Mouse (Mus musculus): ENCODE measurements around the gene Abhd16b. TPM values are rescaled to one million over a fixed set of nuclear protein-coding genes. Genes with fewer than 3 reads are reported as not detected.

The Abhd16b gene
- polyA plus RNA-seq, 1 experiment from 2014 or later, result 0.27 TPM

DNA sequence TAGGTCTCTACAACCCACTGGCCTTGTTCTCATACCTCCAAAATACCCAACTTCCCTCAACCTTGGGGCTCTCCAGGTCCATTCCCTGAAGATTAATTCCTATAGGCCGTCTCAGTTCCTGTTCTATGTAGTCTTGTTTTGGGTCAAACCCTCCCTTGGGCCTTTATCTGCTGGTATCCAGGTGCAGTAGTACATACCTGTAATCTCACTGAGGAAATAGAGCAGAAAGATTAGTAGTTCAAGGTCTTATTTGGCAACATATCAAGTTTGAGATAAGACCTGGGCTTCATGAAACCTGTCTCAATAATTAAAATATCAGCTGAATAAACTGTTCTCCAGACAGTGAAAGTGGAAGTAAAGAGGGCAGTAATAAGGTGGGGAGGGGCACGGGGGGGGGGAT is 9.9 kb upstream of the Abhd16b start:
- 45% methylated on average over 2 of the region's 2 CpGs for WGBS
- Histone ChIP-seq H3K27me3 (ENCODE audit: control insufficient read depth, insufficient read depth, low read length) (no peaks in the 10 kb centered on the region), H3K9ac (replicated peaks; ENCODE audit: low read depth, low read length) (no peak overlapping the region), H3K9me3 (ENCODE audit: control insufficient read depth, low read depth, low read length) (no peaks in the 10 kb centered on the region), H3K4me2 (replicated peaks; ENCODE audit: low read depth, low read length) (no peak overlapping the region), H3K27ac (ENCODE audit: low read length) (no peak overlapping the region), H3K4me1 (ENCODE audit: control insufficient read depth, insufficient read depth, low read length) (peaks cover 11% of the 10 kb centered on the region; the same call in 1 of the 2 replicates), H3K4me3 (ENCODE audit: low read depth, low read length) (no peak overlapping the region), H3K36me3 (ENCODE audit: control insufficient read depth, insufficient read depth, low read length) (no peaks in the 10 kb centered on the region)
- ATAC-seq (ENCODE audit: insufficient number of reproducible peaks, insufficient read depth, low FRiP score, low read depth), result no peak

GRCm38 (mm10) chr2:181483562-181484318 is 9.3 kb upstream of the Abhd16b start:
- Histone ChIP-seq H3K27ac (ENCODE audit: low read length) (no peak overlapping the region), H3K4me1 (ENCODE audit: control insufficient read depth, insufficient read depth, low read length) (peaks cover 12% of the 10 kb centered on the region; the same call in 1 of the 2 replicates), H3K9me3 (ENCODE audit: control insufficient read depth, low read depth, low read length) (no peaks in the 10 kb centered on the region), H3K4me2 (replicated peaks; ENCODE audit: low read depth, low read length) (no peak overlapping the region), H3K27me3 (ENCODE audit: control insufficient read depth, insufficient read depth, low read length) (no peaks in the 10 kb centered on the region), H3K36me3 (ENCODE audit: control insufficient read depth, insufficient read depth, low read length) (no peaks in the 10 kb centered on the region), H3K9ac (replicated peaks; ENCODE audit: low read depth, low read length) (no peak overlapping the region), H3K4me3 (ENCODE audit: low read depth, low read length) (no peak overlapping the region)
- ATAC-seq (ENCODE audit: insufficient number of reproducible peaks, insufficient read depth, low FRiP score, low read depth), result no peak
- 29% methylated on average over 7 of the region's 7 CpGs for WGBS

- Histone ChIP-seq H3K4me2 (replicated peaks; ENCODE audit: low read depth, low read length) (no peak overlapping the region), H3K4me3 (ENCODE audit: low read depth, low read length) (no peak overlapping the region), H3K27ac (ENCODE audit: low read length) (no peak overlapping the region), H3K4me1 (ENCODE audit: control insufficient read depth, insufficient read depth, low read length) (peaks cover 12% of the 10 kb centered on the region; the same call in 1 of the 2 replicates), H3K36me3 (ENCODE audit: control insufficient read depth, insufficient read depth, low read length) (no peaks in the 10 kb centered on the region), H3K27me3 (ENCODE audit: control insufficient read depth, insufficient read depth, low read length) (no peaks in the 10 kb centered on the region), H3K9me3 (ENCODE audit: control insufficient read depth, low read depth, low read length) (no peaks in the 10 kb centered on the region), H3K9ac (replicated peaks; ENCODE audit: low read depth, low read length) (no peak overlapping the region)
- 81% methylated on average over 6 of the region's 6 CpGs for WGBS
- no peak for ATAC-seq (ENCODE audit: insufficient number of reproducible peaks, insufficient read depth, low FRiP score, low read depth)
Observed at GRCm38 (mm10) chr2:181484456-181485233, 8.4 kb upstream of the Abhd16b start.

DNA sequence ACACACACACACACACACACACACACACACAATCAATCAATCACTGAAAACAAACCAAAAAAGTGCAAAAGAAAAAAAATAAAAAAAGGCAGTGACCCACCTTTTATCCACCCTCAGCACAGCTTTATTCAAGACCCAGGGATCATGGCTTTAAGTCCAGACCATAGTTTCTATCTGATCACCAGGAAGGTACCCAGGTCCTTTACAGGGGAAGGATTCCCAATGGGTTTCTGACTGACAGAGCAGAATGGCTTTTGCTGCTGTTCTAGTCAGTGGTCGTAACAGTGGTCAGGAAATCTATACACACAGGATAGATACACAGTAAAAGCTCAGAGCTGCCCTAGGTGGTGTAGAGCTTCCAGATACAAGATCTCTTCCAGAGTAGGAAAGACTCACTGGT is 7.3 kb upstream of the Abhd16b start:
- Histone ChIP-seq H3K4me2 (replicated peaks; ENCODE audit: low read depth, low read length) (no peak overlapping the region), H3K27me3 (ENCODE audit: control insufficient read depth, insufficient read depth, low read length) (no peaks in the 10 kb centered on the region), H3K9me3 (ENCODE audit: control insufficient read depth, low read depth, low read length) (no peaks in the 10 kb centered on the region), H3K4me1 (ENCODE audit: control insufficient read depth, insufficient read depth, low read length) (peaks cover 12% of the 10 kb centered on the region; the same call in 1 of the 2 replicates), H3K27ac (ENCODE audit: low read length) (no peak overlapping the region; the same call in 1 of the 2 replicates), H3K4me3 (ENCODE audit: low read depth, low read length) (no peak overlapping the region), H3K9ac (replicated peaks; ENCODE audit: low read depth, low read length) (no peak overlapping the region), H3K36me3 (ENCODE audit: control insufficient read depth, insufficient read depth, low read length) (no peaks in the 10 kb centered on the region)
- ATAC-seq (ENCODE audit: insufficient number of reproducible peaks, insufficient read depth, low FRiP score, low read depth), result no peak
- WGBS, result 11% methylated on average over 1 of the region's 1 CpGs

DNA sequence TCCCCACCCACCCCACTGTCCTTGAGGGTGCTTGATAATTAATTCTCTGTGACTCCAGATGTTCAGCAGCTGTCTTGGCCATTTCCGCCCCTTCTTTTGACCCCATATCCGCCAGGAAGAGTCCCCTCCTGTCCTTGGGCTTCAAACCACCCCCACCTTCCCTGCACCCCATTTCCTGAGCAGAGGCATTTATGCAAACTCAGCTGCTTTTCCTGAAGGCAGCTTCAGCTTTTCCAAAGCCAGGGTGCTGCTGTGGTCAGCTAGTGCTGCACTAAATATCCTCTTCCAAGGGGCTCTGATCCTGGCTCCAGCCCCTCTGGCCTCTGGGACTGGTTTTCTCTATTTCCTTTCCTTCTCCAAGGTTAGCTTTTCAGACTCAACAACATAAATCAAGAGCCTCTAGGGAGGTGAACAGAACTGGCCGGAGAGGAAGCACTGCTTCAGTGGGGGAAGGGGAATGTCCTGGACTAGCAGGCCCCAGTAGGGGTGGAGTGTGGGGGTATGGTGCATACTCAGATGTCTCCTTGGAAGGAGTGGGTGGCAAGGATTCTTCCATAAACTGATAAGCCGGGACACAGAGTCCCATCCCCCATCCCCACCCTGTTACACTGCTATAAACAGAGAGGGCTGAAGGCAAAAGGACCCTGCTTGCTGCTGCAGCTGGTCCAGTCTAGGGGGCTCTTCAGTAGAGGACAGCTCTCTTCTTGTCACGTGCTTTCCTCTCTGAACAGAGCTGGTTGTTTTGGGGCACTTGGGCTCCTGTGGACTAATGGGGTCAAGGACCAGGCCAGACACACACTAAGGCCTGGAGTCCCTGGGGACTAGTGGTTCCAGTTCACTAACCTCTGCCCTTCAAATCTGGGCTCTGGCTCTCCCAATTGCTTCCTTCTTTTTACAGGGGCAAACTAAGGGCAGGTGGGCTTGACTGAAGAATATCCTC is 5.4 kb upstream of the Abhd16b start:
- H3K27ac ChIP-seq (ENCODE audit: low read length), result peak overlapping the region; percentile 79
- H3K27me3 ChIP-seq (ENCODE audit: control insufficient read depth, insufficient read depth, low read length), result no peaks in the 10 kb centered on the region
- peak; percentile 85 for ATAC-seq (ENCODE audit: insufficient number of reproducible peaks, insufficient read depth, low FRiP score, low read depth)

DNA sequence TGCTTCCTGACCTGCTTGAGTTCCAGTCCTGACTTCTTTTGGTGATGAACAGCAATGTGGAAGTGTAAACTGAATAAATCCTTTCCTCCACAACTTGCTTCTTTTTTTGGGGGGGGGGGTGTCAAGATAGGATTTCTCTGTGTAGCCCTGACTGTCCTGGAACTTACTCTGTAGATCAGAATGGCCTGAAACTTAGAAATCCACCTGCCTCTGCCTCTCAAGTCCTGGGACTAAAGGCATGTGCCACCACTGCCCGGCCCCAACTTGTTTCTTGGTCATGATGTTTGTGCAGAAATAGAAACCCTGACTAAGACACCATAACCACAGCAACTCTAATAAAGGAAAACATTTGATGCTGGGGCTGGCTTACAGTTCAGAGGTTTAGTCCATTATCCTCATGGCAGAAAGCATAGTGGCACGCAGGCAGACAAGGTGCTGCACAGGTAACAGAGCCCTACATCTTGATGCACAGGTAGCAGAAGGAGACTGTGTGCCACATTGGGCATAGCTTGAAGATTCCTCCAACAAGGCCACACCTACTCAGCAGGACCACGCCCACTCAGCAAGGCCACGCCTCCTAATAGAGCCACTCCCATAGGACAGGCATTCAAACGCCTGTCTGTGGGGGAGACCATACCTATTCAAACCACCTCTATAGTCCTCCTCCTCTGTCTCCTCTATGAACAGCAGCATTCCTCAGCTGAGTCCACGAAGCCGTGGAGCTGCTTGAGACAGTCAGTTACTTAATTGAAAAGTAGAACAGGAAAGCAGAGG is 1.4 kb upstream of the Abhd16b start:
- WGBS, result 28% methylated on average over 7 of the region's 7 CpGs
- no peak overlapping the region for H3K4me3 ChIP-seq (ENCODE audit: low read depth, low read length)
- peaks cover 12% of the 10 kb centered on the region; the same call in 1 of the 2 replicates for H3K4me1 ChIP-seq (ENCODE audit: control insufficient read depth, insufficient read depth, low read length)
- H3K36me3 ChIP-seq (ENCODE audit: control insufficient read depth, insufficient read depth, low read length), result no peaks in the 10 kb centered on the region
- no peak for ATAC-seq (ENCODE audit: insufficient number of reproducible peaks, insufficient read depth, low FRiP score, low read depth)
- H3K9ac ChIP-seq (replicated peaks; ENCODE audit: low read depth, low read length), result no peak overlapping the region
- H3K27ac ChIP-seq (ENCODE audit: low read length), result no peak overlapping the region
- no peaks in the 10 kb centered on the region for H3K27me3 ChIP-seq (ENCODE audit: control insufficient read depth, insufficient read depth, low read length)
- H3K4me2 ChIP-seq (replicated peaks; ENCODE audit: low read depth, low read length), result no peak overlapping the region
- no peaks in the 10 kb centered on the region for H3K9me3 ChIP-seq (ENCODE audit: control insufficient read depth, low read depth, low read length)

More for the DNA sequence above, 5.4 kb upstream of the Abhd16b start:
- Histone ChIP-seq H3K36me3 (ENCODE audit: control insufficient read depth, insufficient read depth, low read length) (no peaks in the 10 kb centered on the region), H3K4me3 (ENCODE audit: low read depth, low read length) (no peak overlapping the region), H3K4me2 (replicated peaks; ENCODE audit: low read depth, low read length) (peak overlapping the region; percentile 10; the same call in 1 of the 2 replicates), H3K9ac (replicated peaks; ENCODE audit: low read depth, low read length) (no peak overlapping the region), H3K4me1 (ENCODE audit: control insufficient read depth, insufficient read depth, low read length) (peaks cover 12% of the 10 kb centered on the region; the same call in 1 of the 2 replicates), H3K9me3 (ENCODE audit: control insufficient read depth, low read depth, low read length) (no peaks in the 10 kb centered on the region)
- 20% methylated on average over 5 of the region's 5 CpGs for WGBS

DNA sequence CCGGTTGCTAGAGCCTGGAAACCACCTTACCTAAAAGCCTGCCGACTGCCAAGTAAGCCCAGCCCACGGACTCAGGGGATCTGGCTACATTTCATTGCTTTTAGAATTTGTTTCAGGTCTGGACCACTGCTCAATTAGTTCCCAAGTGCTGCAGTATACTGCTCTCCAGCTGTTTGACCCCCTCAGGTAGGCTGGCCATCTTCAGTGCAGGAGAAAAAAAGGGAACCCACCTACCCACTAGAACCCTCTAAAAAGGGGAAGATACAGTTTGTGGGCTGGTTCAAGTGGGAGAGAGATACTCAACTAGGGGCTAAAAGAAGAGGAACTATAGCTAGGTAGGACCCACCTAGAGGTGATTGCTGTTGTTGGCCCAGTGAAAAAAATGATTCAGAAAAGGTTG is 800 bp upstream of the Abhd16b start:
- 47% methylated on average over 3 of the region's 3 CpGs for WGBS
- ATAC-seq (ENCODE audit: insufficient number of reproducible peaks, insufficient read depth, low FRiP score, low read depth), result no peak

More for the DNA sequence above, 800 bp upstream of the Abhd16b start:
- no peaks in the 10 kb centered on the region for H3K9me3 ChIP-seq (ENCODE audit: control insufficient read depth, low read depth, low read length)
- H3K4me1 ChIP-seq (ENCODE audit: control insufficient read depth, insufficient read depth, low read length), result peaks cover 10% of the 10 kb centered on the region; the same call in 1 of the 2 replicates
- H3K27me3 ChIP-seq (ENCODE audit: control insufficient read depth, insufficient read depth, low read length), result no peaks in the 10 kb centered on the region
- H3K4me3 ChIP-seq (ENCODE audit: low read depth, low read length), result no peak overlapping the region
- no peak overlapping the region for H3K9ac ChIP-seq (replicated peaks; ENCODE audit: low read depth, low read length)
- H3K36me3 ChIP-seq (ENCODE audit: control insufficient read depth, insufficient read depth, low read length), result no peaks in the 10 kb centered on the region
- no peak overlapping the region for H3K27ac ChIP-seq (ENCODE audit: low read length)
- no peak overlapping the region for H3K4me2 ChIP-seq (replicated peaks; ENCODE audit: low read depth, low read length)
